Mouse (Mus musculus) midbrain, embryonic 14.5 days (tissue): ENCODE results near the gene Prkca. TPM values are rescaled to one million over a fixed set of nuclear protein-coding genes. Genes with fewer than 3 reads are reported as not detected.

Experiments
- ATAC-seq: fragments of 200-750 bp; cut with Nextera tagmentation; 2 replicates; pipeline ENCODE4 v1.8.0; 2017; ENCODE audit warnings: moderate number of reproducible peaks, moderate library complexity; ENCODE audit not compliant: low FRiP score, low TSS enrichment
- DNase-seq: peaks from one replicate; pipeline ENCODE4 v3.0.0-alpha.2; 2015
- H3K27ac ChIP-seq: fragments of 300-500 bp; sonication (generic); replicated peaks from 2 replicates; pipeline ENCODE4 v1.5.1; 2014; ENCODE audit warnings: mild to moderate bottlenecking, low read depth, low read length, moderate library complexity
- H3K27me3 ChIP-seq: fragments of 300-500 bp; sonication (generic); 2 replicates; pipeline ENCODE4 v1.6.1; 2014; ENCODE audit warnings: low read length, control low read depth, mixed read lengths; ENCODE audit not compliant: control insufficient read depth, insufficient read depth
- H3K36me3 ChIP-seq: fragments of 300-500 bp; sonication (generic); 2 replicates; pipeline ENCODE4 v1.6.1; 2014; ENCODE audit warnings: low read length, control low read depth; ENCODE audit not compliant: control insufficient read depth, insufficient read depth
- H3K4me1 ChIP-seq: fragments of 300-500 bp; sonication (generic); 2 replicates; pipeline ENCODE4 v1.6.1; 2014; ENCODE audit warnings: mild to moderate bottlenecking, antibody characterized with exemption, low read length, control low read depth; ENCODE audit not compliant: control insufficient read depth, insufficient read depth
- H3K4me2 ChIP-seq: fragments of 300-500 bp; sonication (generic); 2 replicates; pipeline ENCODE4 v1.6.1; 2014; ENCODE audit warnings: mild to moderate bottlenecking, low read length, moderate library complexity
- H3K4me3 ChIP-seq: fragments of 300-500 bp; sonication (generic); replicated peaks from 2 replicates; pipeline ENCODE4 v1.5.1; 2014; ENCODE audit warnings: low read depth, low read length
- H3K9ac ChIP-seq: fragments of 300-500 bp; sonication (generic); replicated peaks from 2 replicates; pipeline ENCODE4 v1.6.1; 2014; ENCODE audit warnings: mild to moderate bottlenecking, low read length, moderate library complexity
- H3K9me3 ChIP-seq: fragments of 300-500 bp; sonication (generic); 2 replicates; pipeline ENCODE4 v1.6.1; 2016; ENCODE audit warnings: low read length, control low read depth, mixed read lengths; ENCODE audit not compliant: control insufficient read depth
- WGBS: fragments of 180-500 bp; shearing (Covaris S2); extraction: QIAGEN DNeasy Blood & Tissue Kit; methylation state at CpG from one replicate; pipeline ENCODE4 v1.1.7; 2014; 5-methylcytosine and 5-hydroxymethylcytosine counted together
- polyA plus RNA-seq: library from polyadenylated mRNA; unstranded; fragments of >200 nt; fragmentation: Nextera tagmentation; extraction: Ambion mirVana; gene quantifications from 2 replicates; pipeline ENCODE4 v1.2.1, GENCODE M21; 2014

Prkca gene
- polyA plus RNA-seq, 1 experiment from 2014 or later, result 7.6 TPM

DNA sequence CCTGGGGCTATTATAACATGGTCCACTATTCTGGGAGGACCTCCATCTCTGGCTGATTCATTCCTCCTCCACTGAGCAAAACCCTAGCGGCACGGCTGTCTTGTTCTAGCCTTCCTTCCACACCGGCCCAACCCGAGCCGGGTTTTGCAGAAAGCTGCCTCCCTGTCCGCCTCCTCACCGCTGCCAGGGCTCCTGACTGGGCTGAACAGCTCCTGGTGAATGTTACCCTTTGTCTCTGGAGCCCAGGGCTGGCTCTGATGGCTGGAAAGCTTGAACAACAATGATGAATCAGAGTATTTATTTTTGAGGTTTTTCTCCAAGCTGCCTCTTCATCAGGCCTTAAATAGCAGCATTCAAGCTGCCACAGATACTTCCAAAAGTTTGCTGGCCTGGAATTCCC lies 193.3 kb downstream of the Prkca start:
- Histone ChIP-seq H3K27ac (no peak overlapping the region), H3K4me1 (peaks cover 26% of the 10 kb centered on the region), H3K9ac (no peak overlapping the region), H3K9me3 (no peaks in the 10 kb centered on the region), H3K4me3 (no peak overlapping the region), H3K36me3 (no peaks in the 10 kb centered on the region), H3K4me2 (no peak overlapping the region), H3K27me3 (no peaks in the 10 kb centered on the region; the same call in 1 of the 2 replicates)
- DNase-seq (peak; percentile 47), ATAC-seq (no peak)
- WGBS, result 33% methylated on average over 7 of the region's 7 CpGs

GRCm38 (mm10) chr11:108149187-108149586 lies 194.5 kb downstream of the Prkca start:
- Histone ChIP-seq H3K4me3 (no peak overlapping the region), H3K27ac (0 out of 2 replicates have a peak overlapping the region, but pooled peaks have one; percentile 49), H3K9ac (no peak overlapping the region), H3K9me3 (no peaks in the 10 kb centered on the region), H3K27me3 (no peaks in the 10 kb centered on the region; the same call in 1 of the 2 replicates), H3K4me2 (no peak overlapping the region), H3K4me1 (peaks cover 32% of the 10 kb centered on the region), H3K36me3 (no peaks in the 10 kb centered on the region)
- ATAC-seq, result no peak
- 59% methylated on average over 9 of the region's 9 CpGs for WGBS
- DNase-seq, result no peak

DNA sequence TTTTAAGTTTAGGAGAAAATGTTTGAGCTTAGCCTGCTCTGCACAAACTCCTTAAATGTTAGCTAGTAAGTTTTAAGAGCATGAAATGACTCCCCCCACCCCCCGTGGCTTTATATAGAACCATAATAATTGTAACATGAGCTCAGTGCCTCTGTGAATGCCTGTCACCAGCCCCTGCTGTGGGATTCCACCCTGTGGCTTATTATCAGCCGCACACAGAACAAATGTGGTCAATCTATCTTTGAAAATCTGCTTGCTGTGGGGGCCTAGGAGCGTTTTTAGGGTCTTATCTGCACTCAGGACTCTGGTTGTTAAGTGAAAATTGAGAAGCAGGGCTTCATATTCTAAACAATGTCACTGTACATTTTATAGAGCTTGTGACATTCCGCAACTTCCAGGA lies 195.2 kb downstream of the Prkca start:
- Histone ChIP-seq H3K4me2 (no peak overlapping the region), H3K9ac (no peak overlapping the region), H3K27me3 (no peaks in the 10 kb centered on the region; the same call in 1 of the 2 replicates), H3K9me3 (no peaks in the 10 kb centered on the region), H3K27ac (0 out of 2 replicates have a peak overlapping the region, but pooled peaks have one; percentile 26), H3K4me3 (no peak overlapping the region), H3K4me1 (peaks cover 33% of the 10 kb centered on the region), H3K36me3 (no peaks in the 10 kb centered on the region)
- DNase-seq, result peak; percentile 66
- no peak for ATAC-seq
- WGBS, result 24% methylated on average over 4 of the region's 4 CpGs

GRCm38 (mm10) chr11:108145752-108146496 lies 197.8 kb downstream of the Prkca start:
- H3K4me3 ChIP-seq, result no peak overlapping the region
- H3K9ac ChIP-seq, result no peak overlapping the region
- H3K4me1 ChIP-seq, result peaks cover 33% of the 10 kb centered on the region
- H3K36me3 ChIP-seq, result no peaks in the 10 kb centered on the region
- H3K27me3 ChIP-seq, result no peaks in the 10 kb centered on the region; the same call in 1 of the 2 replicates
- WGBS, result 52% methylated on average over 13 of the region's 13 CpGs
- 0 out of 2 replicates have a peak overlapping the region, but pooled peaks have one; percentile 5 for H3K4me2 ChIP-seq
- peak; percentile 34; the same call in 1 of the 2 replicates for ATAC-seq
- H3K9me3 ChIP-seq, result no peaks in the 10 kb centered on the region
- H3K27ac ChIP-seq, result peak overlapping the region; percentile 72
- DNase-seq, result peak; percentile 59

DNA sequence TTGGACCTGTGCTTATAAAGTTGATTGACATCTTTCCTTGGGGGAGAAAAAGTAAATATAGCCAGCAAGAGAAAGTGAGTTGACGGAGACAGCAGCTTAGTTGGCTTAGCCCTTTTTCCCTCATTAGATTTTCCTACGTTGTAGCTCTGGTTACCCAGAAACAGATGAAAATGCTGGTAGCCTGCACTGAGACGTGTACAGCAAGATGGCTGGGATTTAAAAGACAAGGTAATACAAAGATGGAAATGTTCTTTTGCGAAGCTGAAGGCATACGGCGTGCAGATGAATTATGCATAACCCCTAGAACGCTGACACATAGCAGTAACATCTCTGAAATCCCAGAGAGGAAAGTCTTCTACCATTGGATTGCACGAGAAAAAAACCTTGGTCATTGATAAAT lies 198.6 kb downstream of the Prkca start:
- H3K4me2 ChIP-seq, result peak overlapping the region; percentile 3
- no peak overlapping the region for H3K4me3 ChIP-seq
- no peak overlapping the region for H3K9ac ChIP-seq
- peak overlapping the region; percentile 45 for H3K27ac ChIP-seq
- H3K4me1 ChIP-seq, result peaks cover 37% of the 10 kb centered on the region
- no peaks in the 10 kb centered on the region for H3K9me3 ChIP-seq
- no peaks in the 10 kb centered on the region for H3K27me3 ChIP-seq
- WGBS, result 39% methylated on average over 8 of the region's 8 CpGs
- no peaks in the 10 kb centered on the region for H3K36me3 ChIP-seq
- DNase-seq, result peak; percentile 66
- ATAC-seq, result no peak

DNA sequence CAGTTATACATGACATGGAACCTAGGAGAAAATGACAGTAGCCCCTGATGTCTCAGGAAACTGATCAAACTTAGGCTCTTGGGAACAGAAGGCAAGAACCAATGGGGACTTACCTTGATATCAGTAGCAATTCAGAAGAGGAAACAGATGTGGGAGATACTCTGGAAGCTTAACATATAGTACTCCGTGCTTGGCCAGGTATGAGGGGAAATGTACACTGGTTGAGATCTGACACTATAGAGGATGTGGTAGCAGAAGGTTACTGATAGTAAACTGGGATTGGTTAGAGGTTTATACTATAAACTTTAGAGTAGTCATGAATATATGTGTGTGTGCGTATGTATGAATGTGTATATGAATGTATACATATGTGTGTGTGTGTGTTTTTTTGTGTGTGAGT lies 200.0 kb downstream of the Prkca start:
- Histone ChIP-seq H3K4me3 (no peak overlapping the region), H3K36me3 (no peaks in the 10 kb centered on the region), H3K9me3 (no peaks in the 10 kb centered on the region), H3K27ac (no peak overlapping the region), H3K4me2 (no peak overlapping the region), H3K27me3 (no peaks in the 10 kb centered on the region), H3K4me1 (peaks cover 33% of the 10 kb centered on the region), H3K9ac (no peak overlapping the region)
- DNase-seq (no peak), ATAC-seq (no peak)
- 99% methylated on average over 2 of the region's 2 CpGs for WGBS

GRCm38 (mm10) chr11:108140028-108140427 lies 203.7 kb downstream of the Prkca start:
- H3K4me2 ChIP-seq, result no peak overlapping the region
- WGBS, result 69% methylated on average over 7 of the region's 7 CpGs
- H3K36me3 ChIP-seq, result no peaks in the 10 kb centered on the region
- H3K9ac ChIP-seq, result no peak overlapping the region
- no peak overlapping the region for H3K27ac ChIP-seq
- no peak overlapping the region for H3K4me3 ChIP-seq
- DNase-seq (peak; percentile 32), ATAC-seq (no peak)
- H3K9me3 ChIP-seq, result no peaks in the 10 kb centered on the region
- peaks cover 21% of the 10 kb centered on the region; the same call in 1 of the 2 replicates for H3K4me1 ChIP-seq
- H3K27me3 ChIP-seq, result no peaks in the 10 kb centered on the region

DNA sequence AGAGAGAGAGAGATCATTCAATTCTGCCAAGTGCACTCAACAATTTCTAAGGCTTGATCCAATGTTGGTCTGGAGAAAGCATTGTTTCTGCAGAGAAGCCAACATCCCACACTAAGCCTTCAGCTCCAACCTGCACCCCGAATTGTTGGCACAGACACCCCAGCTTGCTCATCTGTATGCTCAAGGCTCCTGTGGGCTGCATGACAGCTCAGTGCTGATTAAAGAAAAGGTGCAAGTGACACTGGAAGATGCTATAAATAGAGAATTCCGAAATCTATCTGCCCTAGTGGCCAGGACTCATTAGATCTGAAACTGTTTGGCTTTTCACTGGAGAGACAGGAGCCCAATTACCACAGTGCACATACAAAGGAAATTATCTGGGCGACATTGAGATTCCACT lies 207.4 kb downstream of the Prkca start:
- Histone ChIP-seq H3K4me3 (no peak overlapping the region), H3K27ac (no peak overlapping the region), H3K9me3 (no peaks in the 10 kb centered on the region), H3K4me1 (peaks cover 13% of the 10 kb centered on the region; the same call in 1 of the 2 replicates), H3K27me3 (no peaks in the 10 kb centered on the region), H3K9ac (no peak overlapping the region), H3K4me2 (no peak overlapping the region), H3K36me3 (no peaks in the 10 kb centered on the region)
- 58% methylated on average over 3 of the region's 3 CpGs for WGBS
- ATAC-seq (no peak), DNase-seq (no peak)
